Mouse (Mus musculus): Measurements from ENCODE around the gene 2610301B20Rik.

- TF ChIP-seq CTCF (IDR thresholded peaks at IDR 0.05 in 2 of 3, conservative IDR thresholded peaks at IDR 0.05 in 1 of 3; ENCODE audit: control insufficient read depth in 1 of 3, insufficient read depth in 1 of 3, low read depth in 2 of 3, low read length in 3 of 3, poor library complexity in 1 of 3, severe bottlenecking in 1 of 3): no peak
- no peak for TF ChIP-seq POLR2A (IDR thresholded peaks at IDR 0.05; ENCODE audit: control insufficient read depth in 1 of 2, insufficient read depth in 1 of 2, low read depth in 1 of 2, low read length in 2 of 2, poor library complexity in 1 of 2)
- no peak for TF ChIP-seq TBP (IDR thresholded peaks at IDR 0.05; ENCODE audit: low read depth, low read length)
- no peak for TF ChIP-seq KAT2A (conservative IDR thresholded peaks at IDR 0.05; ENCODE audit: low read depth, low read length)
- no peak for TF ChIP-seq GATA1 (IDR thresholded peaks at IDR 0.05; ENCODE audit: low read depth, low read length)
- no peak for TF ChIP-seq ELF1 (IDR thresholded peaks at IDR 0.05; ENCODE audit: low read depth, low read length)
These were observed 2.1 kb upstream of the 2610301B20Rik start for GRCm38 (mm10) chr4:10872231-10872630.
